Mouse (Mus musculus) brown adipose tissue, adult 24 weeks (tissue): ENCODE results near the gene Rpf1. TPM values are rescaled to one million over a fixed set of nuclear protein-coding genes. Genes with fewer than 3 reads are reported as not detected.

Experiments used
- H3K27ac ChIP-seq: fragments of 200-500 bp; replicated peaks from 2 replicates; pipeline ENCODE4 v1.5.1; 2012; ENCODE audit warnings: low read depth, mild to moderate bottlenecking, low read length
- H3K4me1 ChIP-seq: fragments of 200-500 bp; 2 replicates; pipeline ENCODE4 v1.6.1; 2012; ENCODE audit warnings: low read length, mixed read lengths; ENCODE audit not compliant: control insufficient read depth, insufficient read depth, insufficient read length
- H3K4me3 ChIP-seq: fragments of 200-500 bp; 2 replicates; pipeline ENCODE4 v1.5.1; 2012; ENCODE audit warnings: low read depth, mild to moderate bottlenecking, low read length, moderate library complexity; ENCODE audit not compliant: insufficient read depth
- polyA plus RNA-seq: library from polyadenylated mRNA; stranded (reverse); fragments of >200 nt; gene quantifications from 2 replicates; pipeline ENCODE4 v1.2.4, GENCODE M21; 2012; ENCODE audit not compliant: missing spikeins, insufficient read depth, insufficient read length

Gene Rpf1
- polyA plus RNA-seq, 1 experiment: 15.7 TPM

GRCm38 (mm10) chr3:146534986-146535385, 13.8 kb upstream of the Rpf1 start:
- no peak overlapping the region for H3K4me3 ChIP-seq
- no peaks in the 10 kb centered on the region for H3K4me1 ChIP-seq
- H3K27ac ChIP-seq: no peak overlapping the region

GRCm38 (mm10) chr3:146528335-146528734, 7.1 kb upstream of the Rpf1 start:
- no peak overlapping the region for H3K27ac ChIP-seq
- H3K4me1 ChIP-seq: no peaks in the 10 kb centered on the region
- H3K4me3 ChIP-seq: no peak overlapping the region

GRCm38 (mm10) chr3:146521652-146522020, 407 bp upstream of the Rpf1 start:
- Histone ChIP-seq H3K4me3 (peak overlapping the region; percentile 98), H3K4me1 (no peaks in the 10 kb centered on the region), H3K27ac (peak overlapping the region; percentile 83)

- Histone ChIP-seq H3K4me1 (no peaks in the 10 kb centered on the region), H3K4me3 (peak overlapping the region; percentile 83), H3K27ac (no peak overlapping the region)
Observed at GRCm38 (mm10) chr3:146520226-146520797, 917 bp downstream of the Rpf1 start.

GRCm38 (mm10) chr3:146506711-146507110, 14.5 kb downstream of the Rpf1 start:
- H3K4me1 ChIP-seq: peaks cover 6% of the 10 kb centered on the region
- no peak overlapping the region for H3K4me3 ChIP-seq
- H3K27ac ChIP-seq: no peak overlapping the region

- Histone ChIP-seq H3K27ac (peak overlapping the region; percentile 3), H3K4me1 (peaks cover 10% of the 10 kb centered on the region), H3K4me3 (peak overlapping the region; percentile 100; the same call in 1 of the 2 replicates)
Observed at GRCm38 (mm10) chr3:146501601-146502123, 19.6 kb downstream of the Rpf1 start.

- peaks cover 10% of the 10 kb centered on the region for H3K4me1 ChIP-seq
- peak overlapping the region; percentile 62 for H3K27ac ChIP-seq
- H3K4me3 ChIP-seq: peak overlapping the region; percentile 100
Observed at GRCm38 (mm10) chr3:146500810-146501201, 20.4 kb downstream of the Rpf1 start.

- H3K4me3 ChIP-seq: peak overlapping the region; percentile 100
- H3K4me1 ChIP-seq: peaks cover 10% of the 10 kb centered on the region
- peak overlapping the region; percentile 99 for H3K27ac ChIP-seq
Observed at GRCm38 (mm10) chr3:146500003-146500809, 21.0 kb downstream of the Rpf1 start.

GRCm38 (mm10) chr3:146499431-146500002, 21.7 kb downstream of the Rpf1 start, which contains the start of the genes Spata1 and Gng5:
Gene Spata1 (minus strand): TSS chr3:146499753.
Gene Gng5 (plus strand): TSS chr3:146499807.
- peak within 1 kb of the TSS; percentile 100 for H3K4me3 ChIP-seq
- peak within 1 kb of the TSS; percentile 99 for H3K27ac ChIP-seq
- peaks cover 10% of the 10 kb centered on the region for H3K4me1 ChIP-seq

GRCm38 (mm10) chr3:146498989-146499388, 22.2 kb downstream of the Rpf1 start:
- Histone ChIP-seq H3K4me3 (peak overlapping the region; percentile 95), H3K4me1 (peaks cover 10% of the 10 kb centered on the region), H3K27ac (peak overlapping the region; percentile 88)

- Histone ChIP-seq H3K4me3 (no peak overlapping the region), H3K27ac (no peak overlapping the region), H3K4me1 (no peaks in the 10 kb centered on the region)
Observed at GRCm38 (mm10) chr3:146494941-146495340, 26.3 kb downstream of the Rpf1 start.

GRCm38 (mm10) chr3:146486464-146486863, 34.8 kb downstream of the Rpf1 start:
- Histone ChIP-seq H3K27ac (no peak overlapping the region), H3K4me1 (no peaks in the 10 kb centered on the region), H3K4me3 (no peak overlapping the region)

GRCm38 (mm10) chr3:146482044-146482443, 39.2 kb downstream of the Rpf1 start:
- no peaks in the 10 kb centered on the region for H3K4me1 ChIP-seq
- no peak overlapping the region for H3K4me3 ChIP-seq
- no peak overlapping the region for H3K27ac ChIP-seq

- H3K4me1 ChIP-seq: no peaks in the 10 kb centered on the region
- no peak overlapping the region for H3K4me3 ChIP-seq
- no peak overlapping the region for H3K27ac ChIP-seq
Observed at GRCm38 (mm10) chr3:146474428-146474827, 46.8 kb downstream of the Rpf1 start.

- H3K27ac ChIP-seq: no peak overlapping the region
Observed at GRCm38 (mm10) chr3:146473741-146474140, 47.5 kb downstream of the Rpf1 start.

More at GRCm38 (mm10) chr3:146473741-146474140, 47.5 kb downstream of the Rpf1 start:
- no peak overlapping the region for H3K4me3 ChIP-seq
- no peaks in the 10 kb centered on the region for H3K4me1 ChIP-seq
